Mouse (Mus musculus): ENCODE measurements around the gene Runx1.

GRCm38 (mm10) chr16:92724526-92724925 is 101.4 kb downstream of the Runx1 start:
- TF ChIP-seq CTCF (IDR thresholded peaks at IDR 0.05; ENCODE audit: extremely low read depth, insufficient read depth, low read length) (no peak), POLR2A (IDR thresholded peaks at IDR 0.05; ENCODE audit: extremely low read depth, insufficient read depth, low read length) (no peak)

Measured in cortical plate, adult 2 months (tissue).